Comparison of ENCODE assay signal across 13 mouse cellular contexts in genomic region chr17:21368018-21368417, GRCm38 (mm10). TPM values are rescaled to one million over a fixed set of nuclear protein-coding genes. Genes with fewer than 3 reads are reported as not detected.
"Had no signal": no experiment of that assay in that cellular context is flagged by ENCODE, and none has a peak within 500 bp of the region (broad histone marks: within the 10 kb centered on the region; RNA-seq: fewer than 3 reads in every experiment).

No protein-coding gene starts in this region.

RNA-seq across cellular contexts. Expression of gene Zfp54, which starts 55.0 kb away (rescaled TPM):
- polyA plus RNA-seq: small intestine, adult 2 months had no signal

RNA-seq across cellular contexts. Expression of gene Vmn1r237, which starts 56.4 kb away (rescaled TPM):
- polyA plus RNA-seq: neural tube, embryonic 13.5 days; neural tube, embryonic 14.5 days; neural tube, embryonic 15.5 days; small intestine, adult 2 months; spleen, adult 2 months; stomach, embryonic 14.5 days; stomach, embryonic 15.5 days; stomach, embryonic 16.5 days; stomach, postnatal 0 days; testis, adult 2 months; thymus, adult 2 months; thymus, postnatal 0 days; urinary bladder, adult 2 months had no signal
